Mouse (Mus musculus) gastrocnemius, postnatal 4 days (tissue): ENCODE results near the gene Hdhd5. TPM values are rescaled to one million over a fixed set of nuclear protein-coding genes. Genes with fewer than 3 reads are reported as not detected.

Source experiments
- DNase-seq, 2 experiments: peaks; one replicate each; pipeline ENCODE4 v3.0.0; 2021 to 2022; ENCODE audit warnings: low spot score in 2 of 2, mixed read lengths in 2 of 2
- total RNA-seq, 2 experiments: library from RNA; stranded (reverse); gene quantifications; 2 replicates each; pipeline ENCODE4 v1.2.3; 2021

The Hdhd5 gene
- total RNA-seq, 2 experiments from 2014 or later: 16.1 to 18.3 TPM

GRCm38 (mm10) chr6:120463086-120463871 lies 67.8 kb downstream of the Hdhd5 start, which contains the start of gene Il17ra:
Gene Il17ra (plus strand): TSS chr6:120463247.
- peak; percentile 53 to 64 for DNase-seq

GRCm38 (mm10) chr6:120462251-120462650 lies 68.9 kb downstream of the Hdhd5 start:
- DNase-seq: no peak

- DNase-seq: no peak
Observed at GRCm38 (mm10) chr6:120461217-120461616, 69.9 kb downstream of the Hdhd5 start.

Other genes starting within 250 kb of the Hdhd5 start
- gene D330020A13Rik, start 237.0 kb downstream of the Hdhd5 start, total RNA-seq: under 1 TPM; 0.26 to 0.34 TPM
- gene B4galnt3, start 236.8 kb downstream of the Hdhd5 start, total RNA-seq: 1 to 10 TPM; 3.7 to 5.0 TPM
- gene Kdm5a, start 167.2 kb downstream of the Hdhd5 start, total RNA-seq: 10 to 100 TPM; 32.3 to 38.9 TPM
- 10 to 100 TPM; 10.4 to 11.1 TPM for gene Ccdc77, start 166.9 kb downstream of the Hdhd5 start, total RNA-seq
- gene Il17ra, start 68.1 kb downstream of the Hdhd5 start, total RNA-seq: 1 to 10 TPM; 4.7 to 5.2 TPM
- gene Tmem121b, start 37.5 kb downstream of the Hdhd5 start, total RNA-seq: under 1 TPM; 0.13 to 0.15 TPM
- 10 to 100 TPM; 14.4 to 18.9 TPM for gene Cecr2, start 135.1 kb upstream of the Hdhd5 start, total RNA-seq
- under 1 TPM; 0.44 to 0.64 TPM for gene Slc25a18, start 242.3 kb upstream of the Hdhd5 start, total RNA-seq